Mouse (Mus musculus) retina, embryonic 14.5 days (tissue): ENCODE results near the gene 4930519G04Rik.
"Not testable (repeated sequence)": the region's sequence is repeated elsewhere in the genome, so short reads cannot be mapped to it uniquely, and the experiment has no call there.

Source experiments
- DNase-seq: peaks from one replicate; pipeline ENCODE4 v3.0.0-alpha.2; 2015; ENCODE audit warnings: low spot score

The 4930519G04Rik gene

DNA sequence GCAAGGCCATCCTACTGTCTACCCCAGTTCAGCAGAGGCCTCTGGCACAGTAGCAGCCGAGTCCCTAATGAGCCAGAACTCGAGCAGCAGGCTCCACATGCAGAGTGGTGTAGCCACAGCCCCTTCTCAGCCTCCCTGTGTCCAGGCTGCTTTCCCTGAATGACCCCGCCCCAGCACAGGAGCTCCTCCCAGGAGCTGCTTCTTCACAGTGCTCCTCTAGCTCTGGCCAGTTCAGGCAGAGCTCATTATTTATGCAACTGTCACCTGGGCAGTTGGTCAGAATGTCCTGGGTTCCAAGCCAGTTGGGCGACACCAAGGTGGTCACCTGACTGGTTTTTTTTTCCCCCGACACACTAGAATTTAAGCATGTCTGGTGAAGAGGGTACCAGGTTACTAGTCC lies at the start of gene 4930519G04Rik:
Gene 4930519G04Rik, plus strand, starts transcription at position 301 of the 400 bp plus-strand sequence.
- not testable (repeated sequence) for DNase-seq

DNA sequence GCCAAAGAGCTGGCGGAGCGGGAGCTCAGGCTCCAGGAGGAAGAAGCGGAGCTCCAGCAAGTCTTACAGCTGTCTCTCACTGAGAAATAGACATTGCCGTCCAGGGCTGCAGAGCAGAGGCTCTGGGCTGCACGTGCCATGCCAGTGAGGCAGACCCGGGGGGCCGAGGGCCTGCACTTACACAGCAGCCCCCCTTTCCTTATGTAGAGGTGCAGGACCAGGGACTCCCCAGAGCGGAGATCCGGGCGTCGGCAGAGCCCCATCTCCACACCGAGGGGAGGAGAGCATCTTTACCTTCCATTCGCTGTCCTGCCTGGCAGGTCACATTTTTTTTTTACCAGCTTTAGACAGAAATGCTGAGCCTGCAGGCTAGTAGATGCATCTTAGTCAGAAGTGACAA lies 49.1 kb upstream of the 4930519G04Rik start:
- DNase-seq = no peak

GRCm38 (mm10) chr5:114804958-114805357 lies 48.5 kb upstream of the 4930519G04Rik start:
- peak; percentile 56 for DNase-seq

DNA sequence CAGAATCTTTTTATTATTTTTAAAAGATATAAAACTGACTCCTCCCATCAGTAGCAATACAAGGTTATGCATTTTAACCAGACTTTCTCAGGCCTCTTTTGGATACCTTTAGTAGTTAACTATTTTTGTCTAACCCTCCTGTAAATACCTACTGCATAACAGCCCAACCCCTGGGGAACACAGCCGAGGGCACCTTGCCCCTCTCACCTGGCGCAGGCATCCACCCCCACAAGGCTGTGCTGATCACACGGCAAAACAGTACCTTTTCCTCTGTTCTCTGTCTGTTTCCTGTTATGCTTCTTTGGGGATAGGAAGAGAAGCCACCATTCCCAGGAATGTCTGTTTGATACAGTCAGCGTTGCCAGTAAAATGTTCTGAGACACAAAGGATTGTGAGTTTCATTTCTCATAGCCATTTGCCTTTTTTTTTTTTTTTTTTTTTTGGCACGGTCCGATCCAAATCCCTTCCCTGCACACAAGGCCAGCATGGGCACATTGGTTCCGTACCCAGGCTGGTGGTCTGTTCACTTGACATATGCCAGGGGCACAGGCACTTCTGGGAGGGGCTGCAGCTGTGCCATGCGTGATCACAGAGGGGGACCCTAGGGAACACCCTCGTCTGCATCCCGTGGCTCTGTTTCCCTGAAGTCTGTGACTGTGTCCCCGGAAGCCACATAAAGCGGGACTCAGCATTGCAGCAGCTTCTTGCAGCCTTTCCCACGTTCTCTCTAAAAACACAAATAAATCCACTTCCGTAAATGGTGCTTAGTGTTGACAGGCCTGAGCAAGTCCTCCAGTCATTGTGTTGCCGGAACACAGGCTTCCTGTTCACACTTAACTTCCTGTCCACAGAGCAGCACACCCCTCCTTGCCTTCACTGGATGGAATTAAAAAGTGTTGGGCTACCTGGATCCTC lies 47.8 kb upstream of the 4930519G04Rik start:
- no peak for DNase-seq

- DNase-seq = no peak
Observed at GRCm38 (mm10) chr5:114806636-114807035, 46.8 kb upstream of the 4930519G04Rik start.

DNA sequence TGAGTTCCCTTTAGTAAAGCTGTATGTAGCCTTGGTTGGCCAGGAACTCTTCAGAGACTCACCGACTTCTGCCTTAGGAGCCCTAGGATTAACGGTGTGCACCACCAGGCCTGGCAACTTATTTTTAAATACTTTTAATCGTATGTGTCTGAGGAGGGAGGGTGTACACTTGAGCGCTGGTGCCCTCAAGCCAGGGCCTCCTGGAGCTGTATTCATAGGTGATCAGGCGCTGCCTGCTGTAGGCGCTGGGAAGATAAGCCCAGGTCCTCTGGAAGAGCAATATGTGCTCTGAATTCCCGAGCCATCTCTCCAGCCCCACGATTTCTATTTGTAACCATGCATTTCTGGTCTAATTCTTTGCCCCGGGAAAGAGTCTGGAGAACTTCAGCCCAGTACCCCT lies 46.4 kb upstream of the 4930519G04Rik start:
- no peak for DNase-seq

GRCm38 (mm10) chr5:114807468-114807867 lies 46.0 kb upstream of the 4930519G04Rik start:
- DNase-seq = no peak

DNA sequence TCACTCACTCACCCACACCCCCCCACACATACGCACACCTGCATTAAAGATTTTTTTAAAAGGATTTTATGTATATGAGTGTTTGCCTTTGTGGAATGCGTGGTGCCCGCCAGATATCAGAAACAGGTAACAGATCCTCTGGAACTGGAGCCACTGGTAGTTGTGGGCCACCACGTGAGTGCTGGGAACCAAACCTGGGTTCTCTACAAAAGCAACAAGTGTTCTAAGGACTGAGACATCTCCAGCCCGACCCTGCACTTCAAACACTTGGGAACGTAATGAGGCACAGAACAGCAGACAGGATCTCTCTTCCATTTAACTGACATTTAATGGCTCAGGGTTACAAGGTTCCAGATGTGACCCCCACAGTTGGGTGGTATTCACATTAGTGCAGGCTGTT lies 45.6 kb upstream of the 4930519G04Rik start:
- DNase-seq = no peak

- no peak for DNase-seq
Observed at GRCm38 (mm10) chr5:114808385-114808784, 45.1 kb upstream of the 4930519G04Rik start.

DNA sequence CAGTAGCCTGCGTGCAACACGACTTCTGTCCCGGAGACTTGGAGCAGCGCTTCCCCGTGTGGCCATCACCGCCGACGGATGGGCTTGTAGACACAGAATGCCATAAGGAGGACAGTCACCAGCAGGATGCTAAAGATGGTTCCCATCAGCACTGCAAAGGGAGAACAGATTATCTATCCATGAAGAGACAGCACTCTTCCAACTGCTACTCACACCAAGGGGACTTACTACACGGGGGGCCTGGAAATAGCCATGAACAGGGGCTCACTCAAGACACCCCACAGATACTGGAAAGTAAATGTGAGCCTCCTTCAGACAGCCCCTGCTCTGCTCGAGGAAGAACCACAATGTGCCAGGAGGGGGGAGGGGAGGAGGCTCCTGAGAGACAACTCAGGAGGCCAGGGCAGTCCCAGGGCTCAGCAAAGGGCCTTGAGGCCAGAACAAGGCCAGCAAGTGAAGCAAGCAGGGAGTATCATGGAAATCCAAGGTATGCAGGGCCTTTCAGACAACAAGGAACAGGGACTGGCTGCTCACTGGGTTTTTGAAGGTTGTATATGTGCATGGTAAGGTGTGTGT lies 44.2 kb upstream of the 4930519G04Rik start:
- no peak for DNase-seq

DNA sequence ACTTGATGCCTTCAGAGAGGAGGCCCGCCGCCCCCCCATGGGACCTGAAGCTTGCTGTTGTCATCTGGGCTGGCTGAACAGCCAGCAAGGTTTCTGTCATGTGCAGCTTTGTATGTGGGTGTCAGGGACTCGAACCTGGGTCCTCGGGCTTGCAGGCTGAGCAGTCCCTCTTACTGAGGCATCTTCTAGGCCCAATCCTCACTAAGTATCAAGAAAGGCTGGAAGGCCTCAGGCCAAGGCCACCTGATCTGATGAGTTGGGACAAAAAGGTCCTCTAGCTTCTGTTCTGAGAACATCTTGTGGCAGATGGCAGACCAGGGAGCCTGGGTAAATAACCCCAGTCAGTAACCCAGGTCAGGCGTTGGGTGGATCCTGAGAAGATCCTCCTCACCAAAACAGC lies 43.6 kb upstream of the 4930519G04Rik start:
- no peak for DNase-seq

DNA sequence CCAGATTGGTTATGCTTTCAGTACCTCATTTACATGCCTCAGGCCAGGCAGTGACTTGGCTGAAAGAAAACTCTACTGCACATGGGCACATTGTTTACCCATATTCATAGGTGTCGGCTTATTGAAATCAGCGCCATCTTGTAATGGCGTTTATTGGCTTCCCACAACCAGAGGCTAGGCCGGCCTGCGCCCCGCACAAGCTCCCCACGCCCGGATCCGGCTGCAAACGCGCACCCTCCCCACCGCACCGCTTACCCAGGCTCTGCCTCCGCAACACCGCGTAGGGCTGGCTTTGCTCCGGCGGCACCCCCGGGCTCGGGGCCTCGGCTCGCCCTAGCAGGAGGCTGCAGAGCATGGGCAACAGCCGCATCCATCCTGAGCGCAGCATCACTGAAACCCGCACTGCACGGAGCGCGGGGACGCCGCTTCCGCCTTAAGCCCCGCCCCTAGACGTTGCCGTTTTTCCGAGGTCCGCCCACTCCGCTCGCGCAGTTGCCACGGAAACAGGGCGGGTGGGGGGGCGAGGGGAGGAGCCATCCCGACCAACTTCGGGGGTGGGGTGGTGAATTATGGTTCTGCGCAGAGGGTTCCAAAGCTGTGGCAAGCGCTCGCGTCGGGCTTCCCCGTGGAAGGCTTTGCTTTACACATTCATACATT lies 39.8 kb upstream of the 4930519G04Rik start:
- DNase-seq = peak; percentile 90

DNA sequence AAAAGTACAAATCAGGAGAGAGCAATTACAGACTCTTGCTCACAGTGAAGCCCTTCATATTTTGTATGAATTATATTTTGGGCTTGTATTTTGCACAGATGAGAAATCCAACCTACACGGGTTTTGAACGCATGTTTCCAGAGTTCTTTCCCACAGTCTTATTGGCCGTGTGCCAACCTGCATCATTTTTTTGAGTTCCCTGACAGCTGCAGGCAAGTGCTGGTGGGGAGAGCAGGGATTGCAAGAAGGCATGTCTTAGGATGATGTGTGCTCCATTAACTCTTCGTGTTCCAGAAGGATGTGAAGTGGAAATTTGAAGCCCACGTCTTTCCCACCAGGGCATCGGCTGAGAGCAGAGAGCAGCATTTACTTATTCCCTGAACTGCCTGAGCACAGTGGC lies 36.9 kb upstream of the 4930519G04Rik start:
- peak; percentile 27 for DNase-seq

DNA sequence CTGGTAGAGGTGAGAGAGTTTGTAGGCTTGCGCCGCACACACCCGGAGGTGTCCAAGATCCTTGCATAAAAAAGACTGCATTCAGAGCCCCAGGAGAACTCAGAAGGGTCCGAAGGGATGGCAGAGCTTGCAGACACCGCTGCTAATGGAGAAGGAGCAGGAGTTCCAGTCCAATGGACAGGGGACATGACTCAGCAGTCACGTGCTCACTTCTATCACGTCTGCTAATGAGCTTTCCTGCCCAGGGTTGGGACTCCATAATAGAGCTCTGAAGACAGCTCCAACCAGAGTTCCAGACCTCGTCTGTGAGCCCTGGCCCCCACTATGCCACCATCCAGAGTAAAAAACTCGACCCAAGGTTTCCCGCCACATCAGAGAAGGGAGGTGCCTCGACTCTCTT lies 35.3 kb upstream of the 4930519G04Rik start:
- no peak for DNase-seq

GRCm38 (mm10) chr5:114822796-114823688 lies 30.4 kb upstream of the 4930519G04Rik start, which contains the start of gene 1500011B03Rik:
1500011B03Rik (minus strand) TSS chr5:114823468.
- peak; percentile 88 for DNase-seq

GRCm38 (mm10) chr5:114824197-114824596 lies 29.3 kb upstream of the 4930519G04Rik start:
- DNase-seq = peak; percentile 78

DNA sequence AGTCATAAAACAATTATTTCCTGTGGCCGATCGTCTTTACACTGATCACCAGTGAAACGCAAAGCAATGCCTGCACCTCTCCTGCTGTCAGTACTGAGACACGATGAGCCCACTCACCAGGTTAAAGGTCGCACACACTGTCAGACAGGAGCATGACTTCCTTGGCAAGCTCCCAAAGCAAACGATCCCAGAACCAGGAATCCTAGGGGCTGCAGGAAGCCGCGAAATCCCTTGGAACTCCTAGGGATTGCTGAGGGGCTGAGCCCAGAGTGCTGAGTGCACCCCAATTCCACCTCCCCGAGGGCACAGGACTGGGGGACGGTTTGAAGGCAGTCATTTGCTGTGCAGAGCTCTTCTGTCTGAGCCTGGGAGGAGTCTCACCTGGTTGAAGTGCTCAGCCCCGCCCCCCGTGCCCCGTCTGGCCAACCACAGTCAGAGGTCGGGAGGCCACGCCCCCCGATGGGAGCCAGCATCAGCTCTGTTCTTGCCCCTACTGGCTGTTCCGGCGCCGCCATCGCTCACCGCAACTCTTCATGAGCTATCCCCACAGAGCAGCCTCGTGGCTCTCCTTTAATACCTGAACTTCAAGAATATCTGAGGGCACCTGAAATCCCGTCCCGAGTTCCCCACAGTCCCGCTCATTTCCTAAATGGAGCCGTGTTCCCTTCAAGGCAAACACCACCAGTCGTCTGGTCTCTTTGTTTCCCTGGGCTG lies 27.3 kb upstream of the 4930519G04Rik start:
- DNase-seq = peak; percentile 93

- DNase-seq = no peak
Observed at GRCm38 (mm10) chr5:114827427-114827826, 26.0 kb upstream of the 4930519G04Rik start.

DNA sequence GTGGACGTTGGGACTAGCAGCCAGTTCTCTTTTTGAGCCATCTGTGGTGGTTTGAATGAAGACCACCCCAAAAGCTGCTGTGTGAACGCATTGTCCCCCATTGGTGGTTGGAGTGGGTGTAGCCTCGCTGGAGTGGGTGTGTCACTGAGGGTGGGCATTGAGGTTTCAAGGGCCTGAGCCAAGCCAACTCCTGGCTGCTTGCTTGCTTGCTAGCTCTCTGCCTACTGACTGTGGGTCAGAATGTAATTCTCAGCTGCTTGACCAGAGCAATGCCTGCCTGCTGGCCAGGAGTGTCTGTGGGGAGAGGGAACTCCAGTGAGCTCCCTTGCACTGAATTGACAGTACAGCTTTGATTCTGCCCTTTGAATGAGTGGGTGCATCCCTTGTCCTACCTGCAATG lies 23.7 kb upstream of the 4930519G04Rik start:
- no peak for DNase-seq

DNA sequence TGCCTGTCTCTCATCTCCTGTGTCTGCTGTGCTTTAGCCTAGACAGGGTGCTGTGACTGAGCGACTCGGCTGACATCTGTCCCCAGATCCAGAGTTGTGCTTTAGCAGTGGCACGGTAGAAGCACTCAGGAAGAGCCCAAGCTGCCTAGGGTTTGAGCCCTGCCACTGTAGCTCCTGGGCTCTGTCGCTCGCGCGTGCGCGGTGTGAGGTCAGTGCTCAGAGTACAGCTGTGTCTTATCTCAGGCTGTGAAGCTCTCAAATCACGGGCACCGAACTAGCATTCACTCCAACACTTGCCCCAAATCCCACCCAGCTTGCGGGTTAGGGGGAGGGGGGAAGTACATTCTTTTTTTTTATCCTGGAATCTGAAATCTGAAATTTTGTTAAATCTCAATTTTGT lies 16.6 kb upstream of the 4930519G04Rik start:
- no peak for DNase-seq

- DNase-seq = not testable (repeated sequence)
Observed at GRCm38 (mm10) chr5:114840481-114840880, 13.0 kb upstream of the 4930519G04Rik start.
